Mouse (Mus musculus): ENCODE data around the gene Zswim8.

GRCm38 (mm10) chr14:20663601-20664000, 43.8 kb upstream of the Zswim8 start:
- TF ChIP-seq CTCF (IDR thresholded peaks at IDR 0.05; ENCODE audit: low read depth) (no peak), EP300 (optimal IDR thresholded peaks at IDR 0.05) (no peak)
